Mouse (Mus musculus): ENCODE results near the gene Klk10.

GRCm38 (mm10) chr7:43768597-43768996, 12.2 kb upstream of the Klk10 start, which contains the start of gene Klk12:
- TF ChIP-seq CTCF (IDR thresholded peaks at IDR 0.05; ENCODE audit: low read depth) (no peak), EP300 (IDR thresholded peaks at IDR 0.05; ENCODE audit: low read depth) (no peak)

Data from liver, embryonic 14.5 days (tissue).